Mouse (Mus musculus) hindbrain, embryonic 14.5 days (tissue): Measurements from ENCODE around the gene Actr1a. TPM values are rescaled to one million over a fixed set of nuclear protein-coding genes. Genes with fewer than 3 reads are reported as not detected.

Source experiments
- ATAC-seq: fragments of 200-750 bp; cut with Nextera tagmentation; 2 replicates; pipeline ENCODE4 v1.8.0; 2017; ENCODE audit warnings: moderate number of reproducible peaks, mild to moderate bottlenecking, moderate TSS enrichment, moderate library complexity; ENCODE audit not compliant: low FRiP score
- DNase-seq: peaks from one replicate; pipeline ENCODE4 v3.0.0-alpha.2; 2015; ENCODE audit warnings: low spot score
- H3K27ac ChIP-seq: fragments of 300-500 bp; sonication (generic); 2 replicates; pipeline ENCODE4 v1.5.1; 2014; ENCODE audit warnings: mild to moderate bottlenecking, moderate library complexity
- H3K27me3 ChIP-seq: fragments of 300-500 bp; sonication (generic); 2 replicates; pipeline ENCODE4 v1.6.1; 2014; ENCODE audit warnings: mild to moderate bottlenecking, low read length, mixed read lengths; ENCODE audit not compliant: control insufficient read depth, insufficient read depth
- H3K36me3 ChIP-seq: fragments of 300-500 bp; sonication (generic); replicated peaks from 2 replicates; pipeline ENCODE4 v1.6.1; 2014; ENCODE audit not compliant: control insufficient read depth, insufficient read depth
- H3K4me1 ChIP-seq: fragments of 300-500 bp; sonication (generic); replicated peaks from 2 replicates; pipeline ENCODE4 v1.6.1; 2014; ENCODE audit warnings: antibody characterized with exemption, low read length, mixed read lengths; ENCODE audit not compliant: control insufficient read depth, insufficient read depth
- H3K4me2 ChIP-seq: fragments of 300-500 bp; sonication (generic); replicated peaks from 2 replicates; pipeline ENCODE4 v1.6.1; 2014; ENCODE audit warnings: mild to moderate bottlenecking, moderate library complexity
- H3K4me3 ChIP-seq: fragments of 300-500 bp; sonication (generic); replicated peaks from 2 replicates; pipeline ENCODE4 v1.5.1; 2014; ENCODE audit warnings: mild to moderate bottlenecking, low read length
- H3K9ac ChIP-seq: fragments of 300-500 bp; sonication (generic); 2 replicates; pipeline ENCODE4 v1.6.1; 2014
- H3K9me3 ChIP-seq: fragments of 300-500 bp; sonication (generic); 2 replicates; pipeline ENCODE4 v1.6.1; 2016; ENCODE audit warnings: low read length; ENCODE audit not compliant: control insufficient read depth
- WGBS: fragments of 180-500 bp; shearing (Covaris S2); extraction: QIAGEN DNeasy Blood & Tissue Kit; methylation state at CpG from one replicate; pipeline ENCODE4 v1.1.7; 2014; 5-methylcytosine and 5-hydroxymethylcytosine counted together
- polyA plus RNA-seq: library from polyadenylated mRNA; unstranded; fragments of >200 nt; fragmentation: Nextera tagmentation; extraction: Ambion mirVana; gene quantifications from 2 replicates; pipeline ENCODE4 v1.2.1, GENCODE M21; 2014

Gene Actr1a
- polyA plus RNA-seq, 1 experiment from 2014 or later, result 327 TPM

GRCm38 (mm10) chr19:46406592-46407386 lies 11.2 kb upstream of the Actr1a start:
- Histone ChIP-seq H3K27ac (no peak overlapping the region), H3K4me3 (no peak overlapping the region), H3K27me3 (no peaks in the 10 kb centered on the region), H3K9ac (no peak overlapping the region), H3K4me2 (no peak overlapping the region), H3K36me3 (peaks cover 42% of the 10 kb centered on the region), H3K9me3 (no peaks in the 10 kb centered on the region), H3K4me1 (no peaks in the 10 kb centered on the region)
- DNase-seq (no peak), ATAC-seq (no peak)
- 72% methylated on average over 8 of the region's 8 CpGs for WGBS

- DNase-seq (no peak), ATAC-seq (no peak)
- H3K36me3 ChIP-seq, result peaks cover 39% of the 10 kb centered on the region
- no peak overlapping the region for H3K4me2 ChIP-seq
- no peak overlapping the region for H3K4me3 ChIP-seq
- H3K4me1 ChIP-seq, result peaks cover 6% of the 10 kb centered on the region
- no peak overlapping the region for H3K9ac ChIP-seq
- H3K27me3 ChIP-seq, result no peaks in the 10 kb centered on the region
- no peak overlapping the region for H3K27ac ChIP-seq
- H3K9me3 ChIP-seq, result no peaks in the 10 kb centered on the region
- WGBS, result 100% methylated on average over 1 of the region's 1 CpGs
These were observed 8.5 kb upstream of the Actr1a start for GRCm38 (mm10) chr19:46404030-46404429.

- Histone ChIP-seq H3K27me3 (no peaks in the 10 kb centered on the region), H3K9me3 (no peaks in the 10 kb centered on the region), H3K4me2 (no peak overlapping the region), H3K27ac (no peak overlapping the region), H3K9ac (no peak overlapping the region), H3K36me3 (peaks cover 37% of the 10 kb centered on the region), H3K4me1 (peaks cover 26% of the 10 kb centered on the region), H3K4me3 (no peak overlapping the region)
- DNase-seq (no peak), ATAC-seq (no peak)
- WGBS, result 92% methylated on average over 7 of the region's 7 CpGs
These were observed 5.0 kb upstream of the Actr1a start for GRCm38 (mm10) chr19:46400558-46400957.

- no peak for ATAC-seq
- H3K4me2 ChIP-seq, result no peak overlapping the region
- WGBS, result 82% methylated on average over 7 of the region's 7 CpGs
These were observed 4.3 kb upstream of the Actr1a start for GRCm38 (mm10) chr19:46399886-46400285.

GRCm38 (mm10) chr19:46399372-46399771 lies 3.8 kb upstream of the Actr1a start:
- WGBS, result 79% methylated on average over 6 of the region's 6 CpGs
- Histone ChIP-seq H3K27me3 (no peaks in the 10 kb centered on the region), H3K4me3 (no peak overlapping the region), H3K4me1 (peaks cover 28% of the 10 kb centered on the region), H3K9me3 (no peaks in the 10 kb centered on the region), H3K36me3 (peaks cover 26% of the 10 kb centered on the region), H3K9ac (0 out of 2 replicates have a peak overlapping the region, but pooled peaks have one; percentile 26), H3K4me2 (peak overlapping the region; percentile 65; the same call in 1 of the 2 replicates), H3K27ac (no peak overlapping the region)
- DNase-seq (no peak), ATAC-seq (no peak)

More at GRCm38 (mm10) chr19:46399886-46400285, 4.3 kb upstream of the Actr1a start:
- Histone ChIP-seq H3K9ac (no peak overlapping the region), H3K27ac (no peak overlapping the region), H3K4me3 (no peak overlapping the region), H3K4me1 (peaks cover 26% of the 10 kb centered on the region), H3K27me3 (no peaks in the 10 kb centered on the region), H3K36me3 (peaks cover 31% of the 10 kb centered on the region), H3K9me3 (no peaks in the 10 kb centered on the region)
- DNase-seq, result no peak

- ATAC-seq, result no peak
- peak overlapping the region; percentile 82; the same call in 1 of the 2 replicates for H3K9ac ChIP-seq
- H3K4me3 ChIP-seq, result peak overlapping the region; percentile 85
- peak overlapping the region; percentile 65 for H3K4me2 ChIP-seq
- DNase-seq, result no peak
- peaks cover 38% of the 10 kb centered on the region for H3K4me1 ChIP-seq
- no peaks in the 10 kb centered on the region for H3K27me3 ChIP-seq
- no peaks in the 10 kb centered on the region for H3K9me3 ChIP-seq
- H3K27ac ChIP-seq, result no peak overlapping the region
- 39% methylated on average over 3 of the region's 3 CpGs for WGBS
- peaks cover 16% of the 10 kb centered on the region for H3K36me3 ChIP-seq
These were observed 2.9 kb upstream of the Actr1a start for GRCm38 (mm10) chr19:46398401-46398800.

- peak overlapping the region; percentile 81 for H3K27ac ChIP-seq
- peaks cover 40% of the 10 kb centered on the region for H3K4me1 ChIP-seq
- H3K27me3 ChIP-seq, result no peaks in the 10 kb centered on the region
- peak overlapping the region; percentile 85 for H3K4me3 ChIP-seq
- no peaks in the 10 kb centered on the region for H3K9me3 ChIP-seq
- peaks cover 7% of the 10 kb centered on the region; the same call in 1 of the 2 replicates for H3K36me3 ChIP-seq
- H3K4me2 ChIP-seq, result peak overlapping the region; percentile 65
- ATAC-seq, result no peak
- peak overlapping the region; percentile 82 for H3K9ac ChIP-seq
- WGBS, result 1% methylated on average over 18 of the region's 19 CpGs
- DNase-seq, result no peak
These were observed 2.0 kb upstream of the Actr1a start for GRCm38 (mm10) chr19:46397436-46398001.

- peak; percentile 90 for ATAC-seq
- H3K27ac ChIP-seq, result peak within 1 kb of the TSS; percentile 89
- H3K4me3 ChIP-seq, result peak within 1 kb of the TSS; percentile 85
- WGBS, result 0% methylated on average over 57 of the region's 57 CpGs
- peaks cover 7% of the 10 kb centered on the region; the same call in 1 of the 2 replicates for H3K36me3 ChIP-seq
- peak within 1 kb of the TSS; percentile 65 for H3K4me2 ChIP-seq
- no peaks in the 10 kb centered on the region for H3K9me3 ChIP-seq
- peak within 1 kb of the TSS; percentile 92 for H3K9ac ChIP-seq
- DNase-seq, result peak; percentile 98
- no peaks in the 10 kb centered on the region for H3K27me3 ChIP-seq
- H3K4me1 ChIP-seq, result peaks cover 40% of the 10 kb centered on the region
These were observed 1.3 kb upstream of the Actr1a start, which contains the start of gene Sufu for GRCm38 (mm10) chr19:46396686-46397435. TSS of gene Sufu (plus strand) at chr19:46396896.

GRCm38 (mm10) chr19:46396109-46396508 lies 561 bp upstream of the Actr1a start:
- peak overlapping the region; percentile 85 for H3K4me3 ChIP-seq
- H3K9me3 ChIP-seq, result no peaks in the 10 kb centered on the region
- H3K4me1 ChIP-seq, result peaks cover 40% of the 10 kb centered on the region
- 11% methylated on average over 8 of the region's 8 CpGs for WGBS
- peak overlapping the region; percentile 89; the same call in 1 of the 2 replicates for H3K27ac ChIP-seq
- H3K4me2 ChIP-seq, result peak overlapping the region; percentile 65
- H3K9ac ChIP-seq, result peak overlapping the region; percentile 92; the same call in 1 of the 2 replicates
- ATAC-seq (no peak), DNase-seq (no peak)
- H3K36me3 ChIP-seq, result peaks cover 3% of the 10 kb centered on the region; the same call in 1 of the 2 replicates
- H3K27me3 ChIP-seq, result no peaks in the 10 kb centered on the region
